Mouse (Mus musculus) thymus, adult 2 months (tissue): ENCODE measurements at regions not wholly inside any gene's neighbourhood (a gene's known extent, or its start where the extent isn't known, plus 50 kb on each side); places are given as distances from the start of the nearest gene placed in this dataset.

Experiments used
- DNase-seq: peaks from one replicate; pipeline ENCODE4 v3.0.0; 2021
- H3K27ac ChIP-seq: fragments of 200-500 bp; 2 replicates; pipeline ENCODE4 v1.5.1; 2012; ENCODE audit warnings: low read length, control low read depth; ENCODE audit not compliant: control insufficient read depth, insufficient read depth
- H3K27me3 ChIP-seq: fragments of 200-500 bp; 2 replicates; pipeline ENCODE4 v1.6.1; 2012; ENCODE audit warnings: mild to moderate bottlenecking, low read length, moderate library complexity, mixed read lengths; ENCODE audit not compliant: control insufficient read depth, insufficient read depth
- H3K36me3 ChIP-seq: fragments of 200-500 bp; 2 replicates; pipeline ENCODE4 v1.6.1; 2012; ENCODE audit warnings: mild to moderate bottlenecking, low read length, moderate library complexity; ENCODE audit not compliant: control insufficient read depth, insufficient read depth
- H3K4me1 ChIP-seq: fragments of 200-500 bp; replicated peaks from 2 replicates; pipeline ENCODE4 v1.6.1; 2012; ENCODE audit warnings: low read length; ENCODE audit not compliant: control insufficient read depth, insufficient read depth
- H3K4me3 ChIP-seq: fragments of 200-500 bp; 2 replicates; pipeline ENCODE4 v1.5.1; 2012; ENCODE audit warnings: mild to moderate bottlenecking, low read length, control low read depth, moderate library complexity; ENCODE audit not compliant: control insufficient read depth, insufficient read depth
- CTCF ChIP-seq: fragments of 200-500 bp; IDR thresholded peaks from 2 replicates; pipeline ENCODE4 v1.5.1; 2012; ENCODE audit warnings: mild to moderate bottlenecking, control low read depth, low read length, moderate library complexity, borderline replicate concordance; ENCODE audit not compliant: control insufficient read depth, poor library complexity, insufficient read depth; ENCODE audit errors: extremely low read depth
- POLR2A ChIP-seq: fragments of 200-500 bp; IDR thresholded peaks from 2 replicates; pipeline ENCODE4 v1.6.1; 2012; ENCODE audit warnings: mild to moderate bottlenecking, low read length, control low read depth, moderate library complexity; ENCODE audit not compliant: control insufficient read depth, poor library complexity, insufficient read depth; ENCODE audit errors: extremely low read depth
- WGBS: fragments of 180-500 bp; shearing (Covaris S2); methylation state at CpG from one replicate; pipeline ENCODE4 v1.1.7; 2018; 5-methylcytosine and 5-hydroxymethylcytosine counted together

DNA sequence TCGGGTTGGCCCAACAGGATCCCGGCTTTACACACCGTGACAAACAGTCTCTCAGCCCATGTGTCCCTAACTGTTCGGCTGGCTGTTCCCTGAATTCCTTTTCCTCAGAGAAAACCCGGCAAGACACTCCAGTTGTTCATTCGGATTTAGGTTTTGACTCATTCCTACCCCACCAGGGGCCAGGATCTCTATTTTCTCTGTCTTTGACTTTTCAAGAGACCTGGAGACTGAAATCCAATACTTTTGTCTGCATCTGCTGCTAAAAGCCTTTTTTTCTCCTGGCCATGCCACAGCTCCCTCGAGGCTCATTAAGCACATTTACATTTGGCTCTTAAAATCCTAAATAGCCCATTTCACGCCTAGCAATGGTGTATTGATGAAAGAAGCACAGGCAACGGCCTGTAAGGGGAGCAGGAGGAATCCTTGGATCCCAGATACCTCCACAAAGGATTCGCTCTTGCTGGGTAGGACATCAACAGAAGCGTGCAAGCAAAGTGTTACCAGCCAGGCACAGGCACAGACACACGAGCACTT, 332.6 kb upstream of the Acvr2a start:
- Histone ChIP-seq H3K36me3 (no peaks in the 10 kb centered on the region), H3K4me3 (no peak overlapping the region), H3K27me3 (no peaks in the 10 kb centered on the region), H3K27ac (no peak overlapping the region), H3K4me1 (no peaks in the 10 kb centered on the region)
- TF ChIP-seq POLR2A (no peak), CTCF (no peak)
- no peak for DNase-seq
- WGBS = 92% methylated on average over 12 of the region's 12 CpGs

DNA sequence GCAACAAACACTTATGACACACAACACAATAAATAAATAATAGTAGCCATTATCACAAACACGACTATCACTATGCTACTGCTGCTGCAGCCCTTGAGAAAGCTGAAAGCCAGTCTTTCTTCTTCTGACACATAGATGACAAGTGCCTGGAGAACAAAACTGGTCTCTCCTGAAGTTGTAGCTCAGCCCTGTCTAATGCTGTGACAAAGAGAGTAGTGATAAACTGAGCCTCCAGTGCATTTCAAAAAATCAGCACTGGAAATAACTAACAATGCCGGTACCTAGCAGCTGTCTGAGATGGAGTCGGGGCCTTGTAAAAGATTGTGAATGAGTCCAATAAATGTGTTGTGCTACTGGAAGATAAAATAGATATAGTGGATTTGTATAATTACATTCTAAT, 320.3 kb upstream of the Acvr2a start:
- DNase-seq = no peak
- WGBS = 96% methylated on average over 3 of the region's 3 CpGs
- H3K4me1 ChIP-seq = no peaks in the 10 kb centered on the region
- TF ChIP-seq POLR2A (no peak), CTCF (no peak)
- H3K36me3 ChIP-seq = no peaks in the 10 kb centered on the region
- no peak overlapping the region for H3K27ac ChIP-seq
- no peaks in the 10 kb centered on the region for H3K27me3 ChIP-seq
- H3K4me3 ChIP-seq = no peak overlapping the region

DNA sequence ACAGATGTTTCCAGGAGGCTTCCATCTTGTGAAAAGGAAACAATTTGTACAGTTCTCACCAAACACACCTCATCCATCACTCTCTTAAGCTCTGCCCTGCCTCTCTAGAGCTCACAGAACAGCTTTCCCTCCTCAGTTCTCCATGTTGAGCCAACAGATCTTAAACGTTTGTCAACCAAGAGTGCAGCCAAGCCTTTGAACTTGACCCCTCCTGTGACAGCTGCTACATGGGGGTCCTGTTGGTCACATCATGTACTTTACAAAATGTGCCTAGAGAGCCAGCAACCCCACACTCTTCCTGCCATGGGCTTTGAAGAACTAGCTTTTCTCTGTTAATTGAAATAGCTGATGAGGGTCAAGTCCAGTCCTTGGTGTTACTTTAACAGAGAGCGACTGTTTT, 319.8 kb upstream of the Acvr2a start:
- no peaks in the 10 kb centered on the region for H3K27me3 ChIP-seq
- H3K27ac ChIP-seq = no peak overlapping the region
- no peak for TF ChIP-seq CTCF
- TF ChIP-seq POLR2A = no peak
- WGBS = 91% methylated on average over 2 of the region's 2 CpGs
- no peaks in the 10 kb centered on the region for H3K36me3 ChIP-seq
- no peak overlapping the region for H3K4me3 ChIP-seq
- no peaks in the 10 kb centered on the region for H3K4me1 ChIP-seq
- no peak for DNase-seq

DNA sequence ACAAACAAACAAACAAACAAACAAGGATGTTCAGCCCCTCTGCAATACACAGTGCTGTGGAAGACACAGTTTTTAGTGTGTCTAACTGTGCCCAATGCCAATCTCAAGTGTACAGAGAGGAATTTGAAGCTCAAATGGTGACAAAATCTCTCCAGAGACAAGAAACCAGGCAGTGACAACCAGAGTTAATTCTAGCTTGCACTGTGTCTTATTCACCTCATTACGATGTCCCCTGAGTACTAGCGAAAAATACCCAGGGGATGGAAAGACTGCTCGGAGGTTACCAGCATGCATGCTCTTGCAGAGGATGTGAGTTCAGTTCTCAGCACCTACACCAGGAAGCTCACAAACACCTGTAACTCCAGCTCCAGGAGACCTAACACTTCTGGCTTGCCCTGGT, 319.3 kb upstream of the Acvr2a start:
- 97% methylated on average over 3 of the region's 3 CpGs for WGBS
- no peaks in the 10 kb centered on the region for H3K27me3 ChIP-seq
- H3K27ac ChIP-seq = no peak overlapping the region
- H3K36me3 ChIP-seq = no peaks in the 10 kb centered on the region
- TF ChIP-seq CTCF = no peak
- no peak for TF ChIP-seq POLR2A
- H3K4me3 ChIP-seq = no peak overlapping the region
- DNase-seq = no peak
- H3K4me1 ChIP-seq = no peaks in the 10 kb centered on the region

DNA sequence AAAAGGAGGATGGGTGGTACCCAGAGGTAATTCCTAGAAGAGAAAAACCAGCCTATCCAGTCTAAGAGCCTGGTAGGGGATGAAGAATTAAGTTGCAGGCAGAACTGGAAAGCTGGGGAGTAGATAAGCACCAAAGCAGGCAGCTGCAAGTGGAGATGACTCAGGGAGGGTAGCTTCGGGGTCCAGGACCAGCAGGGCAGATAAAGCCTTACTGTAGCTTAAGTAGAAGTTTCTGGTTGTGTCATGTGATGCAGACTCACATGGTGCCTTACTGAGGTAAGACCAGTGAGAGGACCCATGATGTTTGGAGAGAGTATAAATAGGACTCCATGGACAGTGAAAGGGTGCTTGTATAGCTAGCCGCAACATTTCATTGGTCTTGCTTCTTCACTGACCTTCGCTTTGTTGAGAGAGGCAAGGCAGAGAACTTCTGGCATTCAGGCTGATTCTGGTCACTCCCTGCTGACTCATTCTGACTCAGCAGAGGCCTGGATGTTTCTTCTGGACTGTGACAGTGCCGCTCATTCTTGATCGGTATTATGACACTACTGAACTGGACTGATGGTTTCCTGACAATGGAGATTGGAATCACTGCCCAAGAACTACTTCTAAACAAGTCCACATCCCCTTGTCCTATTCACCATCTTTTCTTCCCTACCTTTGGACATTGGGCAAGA, 315.7 kb upstream of the Acvr2a start:
- no peaks in the 10 kb centered on the region for H3K27me3 ChIP-seq
- no peak for TF ChIP-seq CTCF
- H3K4me3 ChIP-seq = no peak overlapping the region
- no peak overlapping the region for H3K27ac ChIP-seq
- no peaks in the 10 kb centered on the region for H3K36me3 ChIP-seq
- WGBS = 99% methylated on average over 5 of the region's 5 CpGs
- H3K4me1 ChIP-seq = no peaks in the 10 kb centered on the region
- DNase-seq = no peak

DNA sequence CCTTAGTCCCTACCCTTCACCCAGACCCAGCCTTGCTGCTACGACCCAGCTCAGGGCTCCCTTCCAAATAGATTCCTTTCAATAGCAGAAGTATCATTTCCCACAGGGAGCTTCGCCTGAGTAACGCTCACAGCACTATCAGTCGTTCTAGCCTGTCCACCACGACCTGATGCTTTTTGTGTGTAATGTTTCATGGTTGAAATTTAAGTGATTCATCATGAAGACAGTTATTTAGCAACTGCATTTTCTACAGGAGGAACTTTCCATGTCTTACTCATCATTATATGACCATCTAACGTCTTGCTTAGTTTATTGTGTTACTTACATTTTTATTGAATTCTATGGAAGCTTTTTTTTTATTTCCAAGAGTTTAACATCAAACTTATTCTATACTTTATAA, 314.5 kb upstream of the Acvr2a start:
- DNase-seq = no peak
- Histone ChIP-seq H3K27me3 (no peaks in the 10 kb centered on the region), H3K4me3 (no peak overlapping the region), H3K4me1 (no peaks in the 10 kb centered on the region), H3K36me3 (no peaks in the 10 kb centered on the region), H3K27ac (no peak overlapping the region)
- no peak for TF ChIP-seq CTCF
- 90% methylated on average over 6 of the region's 6 CpGs for WGBS

DNA sequence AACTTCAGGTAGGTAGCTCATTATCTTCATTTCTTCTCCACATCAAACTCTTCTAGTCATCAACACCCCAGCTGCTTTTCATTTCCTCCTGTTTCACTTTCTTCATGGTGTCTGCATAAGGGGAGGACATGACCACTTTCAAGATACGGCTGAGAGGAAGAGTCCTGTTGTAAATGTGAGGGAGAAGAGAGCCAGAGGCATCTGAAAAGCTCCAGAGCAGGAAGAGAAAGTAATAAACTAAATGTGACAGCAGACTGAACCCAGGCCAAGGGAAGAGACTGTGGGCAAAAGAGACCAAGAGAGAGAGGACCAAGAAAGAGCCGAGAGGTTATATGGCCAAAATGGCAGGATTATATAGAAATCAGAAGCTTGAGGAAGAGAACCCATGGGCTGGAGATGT, 312.5 kb upstream of the Acvr2a start:
- WGBS = 42% methylated on average over 2 of the region's 2 CpGs
- no peaks in the 10 kb centered on the region for H3K27me3 ChIP-seq
- no peak overlapping the region for H3K27ac ChIP-seq
- DNase-seq = no peak
- TF ChIP-seq CTCF (no peak), POLR2A (no peak)
- H3K36me3 ChIP-seq = no peaks in the 10 kb centered on the region
- H3K4me1 ChIP-seq = no peaks in the 10 kb centered on the region
- H3K4me3 ChIP-seq = no peak overlapping the region
